Mouse (Mus musculus): Measurements from ENCODE around the gene Setd1b.

Gene Setd1b

GRCm38 (mm10) chr5:123156763-123157162 is 14.8 kb downstream of the Setd1b start:
- no peak for DNase-seq (ENCODE audit: extremely low read depth, low read depth, low spot score)

- DNase-seq (ENCODE audit: extremely low read depth, low read depth, low spot score), result no peak
Observed at GRCm38 (mm10) chr5:123157972-123158371, 16.0 kb downstream of the Setd1b start.

GRCm38 (mm10) chr5:123159446-123159845 is 17.5 kb downstream of the Setd1b start:
- no peak for DNase-seq (ENCODE audit: extremely low read depth, low read depth, low spot score)

- DNase-seq (ENCODE audit: extremely low read depth, low read depth, low spot score), result no peak
Observed at GRCm38 (mm10) chr5:123159866-123160265, 17.9 kb downstream of the Setd1b start.

- DNase-seq (ENCODE audit: extremely low read depth, low read depth, low spot score), result no peak
Observed at GRCm38 (mm10) chr5:123160341-123160740, 18.3 kb downstream of the Setd1b start.

- no peak for DNase-seq (ENCODE audit: extremely low read depth, low read depth, low spot score)
Observed at GRCm38 (mm10) chr5:123162942-123163341, 20.9 kb downstream of the Setd1b start.

- DNase-seq (ENCODE audit: extremely low read depth, low read depth, low spot score), result no peak
Observed at GRCm38 (mm10) chr5:123166437-123166836, 24.4 kb downstream of the Setd1b start.

GRCm38 (mm10) chr5:123167591-123167990 is 25.6 kb downstream of the Setd1b start:
- no peak for DNase-seq (ENCODE audit: extremely low read depth, low read depth, low spot score)

- DNase-seq (ENCODE audit: extremely low read depth, low read depth, low spot score), result no peak
Observed at GRCm38 (mm10) chr5:123169284-123169683, 27.3 kb downstream of the Setd1b start, which contains the start of gene Psmd9. Gene Psmd9, plus strand, starts transcription at chr5:123169413.

- DNase-seq (ENCODE audit: extremely low read depth, low read depth, low spot score), result no peak
Observed at GRCm38 (mm10) chr5:123170365-123170764, 28.4 kb downstream of the Setd1b start.

GRCm38 (mm10) chr5:123171646-123172350 is 29.8 kb downstream of the Setd1b start:
- DNase-seq (ENCODE audit: extremely low read depth, low read depth, low spot score), result no peak

GRCm38 (mm10) chr5:123178792-123179191 is 36.8 kb downstream of the Setd1b start:
- no peak for DNase-seq (ENCODE audit: extremely low read depth, low read depth, low spot score)

GRCm38 (mm10) chr5:123180390-123180789 is 38.4 kb downstream of the Setd1b start:
- no peak for DNase-seq (ENCODE audit: extremely low read depth, low read depth, low spot score)

GRCm38 (mm10) chr5:123181536-123181935 is 39.5 kb downstream of the Setd1b start:
- DNase-seq (ENCODE audit: extremely low read depth, low read depth, low spot score), result no peak

- DNase-seq (ENCODE audit: extremely low read depth, low read depth, low spot score), result no peak
Observed at GRCm38 (mm10) chr5:123182651-123183050, 40.7 kb downstream of the Setd1b start, which contains the start of gene Hpd. Gene Hpd, minus strand, starts transcription at chr5:123182727.

GRCm38 (mm10) chr5:123185966-123186365 is 44.0 kb downstream of the Setd1b start:
- no peak for DNase-seq (ENCODE audit: extremely low read depth, low read depth, low spot score)

GRCm38 (mm10) chr5:123187306-123187705 is 45.3 kb downstream of the Setd1b start:
- no peak for DNase-seq (ENCODE audit: extremely low read depth, low read depth, low spot score)

- no peak for DNase-seq (ENCODE audit: extremely low read depth, low read depth, low spot score)
Observed at GRCm38 (mm10) chr5:123190912-123191311, 48.9 kb downstream of the Setd1b start.

GRCm38 (mm10) chr5:123191427-123191826 is 49.4 kb downstream of the Setd1b start:
- no peak for DNase-seq (ENCODE audit: extremely low read depth, low read depth, low spot score)

- no peak for DNase-seq (ENCODE audit: extremely low read depth, low read depth, low spot score)
Observed at GRCm38 (mm10) chr5:123192606-123193150, 50.7 kb downstream of the Setd1b start.

- no peak for DNase-seq (ENCODE audit: extremely low read depth, low read depth, low spot score)
Observed at GRCm38 (mm10) chr5:123193436-123193835, 51.4 kb downstream of the Setd1b start.

- no peak for DNase-seq (ENCODE audit: extremely low read depth, low read depth, low spot score)
Observed at GRCm38 (mm10) chr5:123194856-123195255, 52.9 kb downstream of the Setd1b start.

Measured in fat pad, adult 2 months (tissue).